Mouse (Mus musculus): ENCODE results near the gene Zfand2a. TPM values are rescaled to one million over a fixed set of nuclear protein-coding genes. Genes with fewer than 3 reads are reported as not detected.

The Zfand2a gene
- polyA plus RNA-seq, 1 experiment from 2014 or later = 5.1 TPM

GRCm38 (mm10) chr5:139449161-139449791 lies 35.1 kb downstream of the Zfand2a start:
- H3K4me3 ChIP-seq (ENCODE audit: low read depth, low read length) = no peak overlapping the region
- no peak overlapping the region for H3K9ac ChIP-seq (replicated peaks; ENCODE audit: low read depth)
- H3K36me3 ChIP-seq (ENCODE audit: insufficient read depth, low read length) = no peaks in the 10 kb centered on the region
- ATAC-seq (peak; percentile 78), DNase-seq (ENCODE audit: low spot score) (peak; percentile 69)
- H3K9me3 ChIP-seq (ENCODE audit: low read length) = no peaks in the 10 kb centered on the region
- H3K27me3 ChIP-seq (replicated peaks; ENCODE audit: insufficient read depth, low read length) = no peaks in the 10 kb centered on the region
- TF ChIP-seq EP300 (IDR thresholded peaks at IDR 0.05) (peak; percentile 58), CTCF (IDR thresholded peaks at IDR 0.05) (no peak)
- no peak overlapping the region for H3K4me2 ChIP-seq (replicated peaks; ENCODE audit: low read depth, low read length)
- no peak overlapping the region for H3K27ac ChIP-seq (ENCODE audit: low read length)
- no peaks in the 10 kb centered on the region for H3K4me1 ChIP-seq (ENCODE audit: insufficient read depth, low read depth, low read length)
- WGBS = 26% methylated on average over 5 of the region's 5 CpGs

- ATAC-seq (no peak), DNase-seq (ENCODE audit: low spot score) (no peak)
- no peak for TF ChIP-seq CTCF (IDR thresholded peaks at IDR 0.05)
- TF ChIP-seq EP300 (IDR thresholded peaks at IDR 0.05) = no peak
- H3K4me1 ChIP-seq (ENCODE audit: insufficient read depth, low read depth, low read length) = 0 out of 2 replicates have a peak, but pooled peaks cover 2% of the 10 kb centered on the region
- H3K9ac ChIP-seq (replicated peaks; ENCODE audit: low read depth) = no peak overlapping the region
- H3K9me3 ChIP-seq (ENCODE audit: low read length) = no peaks in the 10 kb centered on the region
- whole genome bisulfite sequencing = 74% methylated on average over 6 of the region's 6 CpGs
- no peak overlapping the region for H3K4me2 ChIP-seq (replicated peaks; ENCODE audit: low read depth, low read length)
- no peak overlapping the region for H3K4me3 ChIP-seq (ENCODE audit: low read depth, low read length)
- no peaks in the 10 kb centered on the region for H3K27me3 ChIP-seq (replicated peaks; ENCODE audit: insufficient read depth, low read length)
- H3K27ac ChIP-seq (ENCODE audit: low read length) = no peak overlapping the region
- no peaks in the 10 kb centered on the region for H3K36me3 ChIP-seq (ENCODE audit: insufficient read depth, low read length)
Measured at GRCm38 (mm10) chr5:139448025-139448424, 36.3 kb downstream of the Zfand2a start.

GRCm38 (mm10) chr5:139445258-139445657 lies 39.1 kb downstream of the Zfand2a start:
- no peaks in the 10 kb centered on the region for H3K9me3 ChIP-seq (ENCODE audit: low read length)

GRCm38 (mm10) chr5:139442962-139443361 lies 41.4 kb downstream of the Zfand2a start:
- Histone ChIP-seq H3K27ac (ENCODE audit: low read length) (no peak overlapping the region; the same call in 1 of the 2 replicates), H3K4me1 (ENCODE audit: insufficient read depth, low read depth, low read length) (0 out of 2 replicates have a peak, but pooled peaks cover 2% of the 10 kb centered on the region), H3K9ac (replicated peaks; ENCODE audit: low read depth) (no peak overlapping the region), H3K27me3 (replicated peaks; ENCODE audit: insufficient read depth, low read length) (no peaks in the 10 kb centered on the region), H3K4me2 (replicated peaks; ENCODE audit: low read depth, low read length) (no peak overlapping the region), H3K4me3 (ENCODE audit: low read depth, low read length) (no peak overlapping the region), H3K36me3 (ENCODE audit: insufficient read depth, low read length) (no peaks in the 10 kb centered on the region), H3K9me3 (ENCODE audit: low read length) (no peaks in the 10 kb centered on the region)
- no peak for ATAC-seq
- TF ChIP-seq CTCF (IDR thresholded peaks at IDR 0.05) (no peak), EP300 (IDR thresholded peaks at IDR 0.05) (no peak)
- WGBS = 62% methylated on average over 4 of the region's 4 CpGs
- DNase-seq (ENCODE audit: low spot score) = no peak

More at GRCm38 (mm10) chr5:139445258-139445657, 39.1 kb downstream of the Zfand2a start:
- WGBS = 67% methylated on average over 8 of the region's 8 CpGs
- H3K27me3 ChIP-seq (replicated peaks; ENCODE audit: insufficient read depth, low read length) = no peaks in the 10 kb centered on the region
- 0 out of 2 replicates have a peak, but pooled peaks cover 2% of the 10 kb centered on the region for H3K4me1 ChIP-seq (ENCODE audit: insufficient read depth, low read depth, low read length)
- H3K9ac ChIP-seq (replicated peaks; ENCODE audit: low read depth) = no peak overlapping the region
- DNase-seq (ENCODE audit: low spot score) (peak; percentile 38), ATAC-seq (0 out of 2 replicates have a peak, but pooled peaks have one; percentile 34)
- H3K27ac ChIP-seq (ENCODE audit: low read length) = no peak overlapping the region
- no peak overlapping the region for H3K4me3 ChIP-seq (ENCODE audit: low read depth, low read length)
- H3K36me3 ChIP-seq (ENCODE audit: insufficient read depth, low read length) = no peaks in the 10 kb centered on the region
- H3K4me2 ChIP-seq (replicated peaks; ENCODE audit: low read depth, low read length) = no peak overlapping the region
- no peak for TF ChIP-seq EP300 (IDR thresholded peaks at IDR 0.05)
- TF ChIP-seq CTCF (IDR thresholded peaks at IDR 0.05) = peak; percentile 67

GRCm38 (mm10) chr5:139442428-139442827 lies 41.9 kb downstream of the Zfand2a start:
- ATAC-seq = no peak

GRCm38 (mm10) chr5:139441726-139442018 lies 42.7 kb downstream of the Zfand2a start:
- Histone ChIP-seq H3K4me2 (replicated peaks; ENCODE audit: low read depth, low read length) (no peak overlapping the region), H3K4me1 (ENCODE audit: insufficient read depth, low read depth, low read length) (0 out of 2 replicates have a peak, but pooled peaks cover 2% of the 10 kb centered on the region), H3K27me3 (replicated peaks; ENCODE audit: insufficient read depth, low read length) (no peaks in the 10 kb centered on the region), H3K4me3 (ENCODE audit: low read depth, low read length) (no peak overlapping the region), H3K9me3 (ENCODE audit: low read length) (no peaks in the 10 kb centered on the region), H3K9ac (replicated peaks; ENCODE audit: low read depth) (no peak overlapping the region), H3K36me3 (ENCODE audit: insufficient read depth, low read length) (no peaks in the 10 kb centered on the region), H3K27ac (ENCODE audit: low read length) (no peak overlapping the region)
- DNase-seq (ENCODE audit: low spot score) = no peak
- ATAC-seq = no peak
- 93% methylated on average over 2 of the region's 2 CpGs for WGBS
- TF ChIP-seq CTCF (IDR thresholded peaks at IDR 0.05) (no peak), EP300 (IDR thresholded peaks at IDR 0.05) (no peak)

More at GRCm38 (mm10) chr5:139442428-139442827, 41.9 kb downstream of the Zfand2a start:
- Histone ChIP-seq H3K36me3 (ENCODE audit: insufficient read depth, low read length) (no peaks in the 10 kb centered on the region), H3K4me3 (ENCODE audit: low read depth, low read length) (no peak overlapping the region), H3K9ac (replicated peaks; ENCODE audit: low read depth) (no peak overlapping the region), H3K27ac (ENCODE audit: low read length) (no peak overlapping the region; the same call in 1 of the 2 replicates), H3K4me1 (ENCODE audit: insufficient read depth, low read depth, low read length) (0 out of 2 replicates have a peak, but pooled peaks cover 2% of the 10 kb centered on the region), H3K27me3 (replicated peaks; ENCODE audit: insufficient read depth, low read length) (no peaks in the 10 kb centered on the region), H3K9me3 (ENCODE audit: low read length) (no peaks in the 10 kb centered on the region), H3K4me2 (replicated peaks; ENCODE audit: low read depth, low read length) (0 out of 2 replicates have a peak overlapping the region, but pooled peaks have one; percentile 8)
- TF ChIP-seq EP300 (IDR thresholded peaks at IDR 0.05) (no peak), CTCF (IDR thresholded peaks at IDR 0.05) (no peak)
- DNase-seq (ENCODE audit: low spot score) = no peak
- WGBS = 50% methylated on average over 12 of the region's 12 CpGs

Measured in lung, postnatal 0 days (tissue).